Mouse (Mus musculus) liver, adult (tissue): ENCODE results near the gene Nmi.

ENCODE experiments used
- GATA4 ChIP-seq: IDR thresholded peaks from 2 replicates; pipeline ENCODE4 v1.6.1; 2014; ENCODE audit warnings: mild to moderate bottlenecking, low read length; ENCODE audit not compliant: insufficient replicate concordance

The Nmi gene

GRCm38 (mm10) chr2:51973410-51973968, at the start of gene Nmi:
Gene Nmi (minus strand): TSS chr2:51973494.
- TF ChIP-seq GATA4, result no peak

- no peak for TF ChIP-seq GATA4
Observed at GRCm38 (mm10) chr2:52016361-52016760, 43.1 kb upstream of the Nmi start.

DNA sequence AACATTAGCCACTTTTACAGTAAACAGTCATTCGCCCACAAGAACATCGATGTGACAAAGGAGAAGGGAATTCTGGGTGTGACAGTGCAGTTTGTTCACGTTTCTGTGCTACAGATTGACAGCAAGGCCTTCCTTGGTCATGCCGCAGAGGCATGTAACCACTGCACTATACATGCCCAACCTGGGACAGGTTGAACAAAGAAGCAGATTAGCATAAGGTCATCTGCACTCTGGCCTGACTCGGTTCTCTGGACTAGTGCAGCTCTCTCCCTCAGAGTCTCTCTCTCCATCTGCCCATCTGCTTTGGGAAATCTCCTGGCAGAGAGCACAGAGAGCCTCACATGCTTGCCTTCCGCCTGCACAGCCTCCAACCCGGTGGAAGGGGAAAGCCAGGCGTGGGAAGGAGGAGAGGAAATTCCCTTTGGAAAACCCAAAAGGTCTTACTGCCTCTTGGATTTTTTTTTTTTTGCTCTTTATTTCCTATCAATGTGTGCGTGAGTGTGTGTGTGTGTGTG, 40.1 kb upstream of the Nmi start:
- no peak for TF ChIP-seq GATA4

GRCm38 (mm10) chr2:52006380-52006779, 33.1 kb upstream of the Nmi start:
- TF ChIP-seq GATA4, result no peak

DNA sequence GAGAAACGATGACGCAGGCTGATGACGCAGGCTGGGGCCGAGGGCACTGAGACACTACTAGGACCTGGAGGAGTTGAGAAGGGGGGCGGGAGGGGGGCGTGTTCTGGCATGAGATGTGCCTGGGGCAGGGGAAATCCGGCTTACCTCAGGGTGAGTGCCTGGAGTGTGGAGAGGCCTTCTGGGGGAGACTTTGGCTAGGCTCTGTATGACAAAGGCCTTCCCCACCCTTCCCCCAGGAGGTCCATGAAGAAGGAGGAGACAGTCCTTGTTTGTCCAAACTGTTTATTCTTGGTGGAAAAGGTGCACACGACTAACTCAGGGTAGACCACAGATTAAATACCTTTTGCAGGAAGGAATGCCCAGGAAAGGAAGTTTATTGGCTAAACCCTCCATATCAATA, 28.2 kb upstream of the Nmi start:
- no peak for TF ChIP-seq GATA4

DNA sequence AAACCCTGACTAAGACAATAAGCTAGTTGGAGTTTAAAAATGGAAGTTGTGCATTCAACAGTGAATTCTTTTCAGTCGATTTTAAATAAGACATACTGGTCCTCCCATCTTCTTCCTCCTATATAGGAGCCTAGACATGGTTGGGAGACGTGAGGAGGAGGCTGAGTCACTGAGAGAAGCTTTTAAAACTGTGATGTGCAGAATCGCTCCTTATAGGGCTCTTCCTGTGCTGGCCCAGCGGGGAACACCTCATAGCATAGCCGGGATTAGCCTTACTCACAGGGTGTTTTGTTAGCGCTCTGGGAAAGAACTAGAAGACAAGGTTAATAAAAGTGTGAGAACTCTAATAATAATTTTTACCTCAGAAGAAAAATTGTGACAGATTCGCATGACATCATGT, 26.7 kb upstream of the Nmi start:
- TF ChIP-seq GATA4, result no peak

GRCm38 (mm10) chr2:51991447-51991846, 18.2 kb upstream of the Nmi start:
- no peak for TF ChIP-seq GATA4

GRCm38 (mm10) chr2:51989559-51989958, 16.3 kb upstream of the Nmi start:
- TF ChIP-seq GATA4, result no peak

- no peak for TF ChIP-seq GATA4
Observed at GRCm38 (mm10) chr2:51986695-51987094, 13.4 kb upstream of the Nmi start.

DNA sequence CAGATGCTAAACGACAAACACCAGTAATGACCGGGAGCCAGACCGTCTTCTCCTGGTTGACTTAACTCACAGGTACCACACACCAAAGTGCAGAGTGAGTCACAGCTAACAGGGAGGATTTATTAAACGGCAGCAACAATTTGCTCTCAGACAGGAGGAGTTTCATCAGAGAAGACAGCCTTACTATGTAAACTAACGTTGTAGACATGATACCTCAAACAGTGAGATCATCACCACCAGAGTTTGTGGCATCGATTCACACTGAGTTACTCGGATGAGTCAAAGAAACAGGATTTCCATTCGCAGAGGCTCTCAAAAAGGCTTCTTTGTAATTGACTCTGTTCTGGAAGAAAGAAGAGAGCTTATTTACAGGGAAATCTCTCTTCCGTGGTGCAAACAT, 12.9 kb upstream of the Nmi start:
- TF ChIP-seq GATA4, result no peak

GRCm38 (mm10) chr2:51985241-51985640, 11.9 kb upstream of the Nmi start:
- TF ChIP-seq GATA4, result no peak

GRCm38 (mm10) chr2:51982288-51982687, 9.0 kb upstream of the Nmi start:
- no peak for TF ChIP-seq GATA4

DNA sequence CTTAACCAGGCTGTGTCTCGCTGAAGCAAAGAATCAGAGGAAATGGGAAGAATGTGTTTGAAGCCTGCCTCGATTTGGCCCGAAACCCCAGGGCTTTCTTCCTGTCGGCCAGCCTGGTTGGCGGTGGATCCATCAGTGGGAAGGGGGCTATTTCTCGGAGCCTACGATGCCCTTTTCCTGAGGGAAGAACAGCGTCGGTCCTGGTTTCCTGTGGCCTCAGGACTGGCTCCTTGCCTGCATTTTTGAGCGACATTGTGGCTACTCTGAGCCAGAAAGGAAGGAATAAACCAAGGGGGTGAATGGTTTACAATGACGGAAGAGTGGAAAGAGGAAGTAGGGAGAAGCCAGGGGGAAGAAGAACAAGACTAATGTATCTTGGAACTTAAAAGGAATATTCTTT, 8.3 kb upstream of the Nmi start:
- TF ChIP-seq GATA4, result no peak

GRCm38 (mm10) chr2:51972641-51973409, 469 bp downstream of the Nmi start:
- no peak for TF ChIP-seq GATA4

DNA sequence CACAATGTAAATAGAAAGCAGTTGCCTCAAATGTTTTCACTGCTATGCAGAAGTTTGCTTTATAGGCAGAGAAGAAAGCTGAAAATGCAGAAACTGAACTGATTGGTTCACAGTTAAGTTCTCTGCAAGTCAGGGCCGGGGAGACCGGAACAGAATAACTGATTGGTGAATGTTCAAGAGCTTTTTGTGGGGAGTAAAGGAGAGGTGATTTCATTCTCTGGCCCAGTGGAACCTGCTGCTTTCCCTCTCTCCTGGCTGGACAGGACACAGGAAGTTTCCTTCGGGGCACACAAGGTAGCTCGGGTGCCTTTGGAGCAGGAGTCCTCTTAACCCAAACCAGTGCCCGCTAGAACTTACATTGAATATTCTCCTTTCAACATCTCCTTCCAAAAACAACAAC, 1.2 kb downstream of the Nmi start:
- TF ChIP-seq GATA4, result no peak

GRCm38 (mm10) chr2:51970897-51971296, 2.4 kb downstream of the Nmi start:
- TF ChIP-seq GATA4, result no peak

- no peak for TF ChIP-seq GATA4
Observed at GRCm38 (mm10) chr2:51967288-51967687, 6.0 kb downstream of the Nmi start.
